Mouse (Mus musculus) limb, embryonic 15.5 days (tissue): ENCODE data around the gene Fosb. TPM values are rescaled to one million over a fixed set of nuclear protein-coding genes. Genes with fewer than 3 reads are reported as not detected.

Source experiments
- ATAC-seq: fragments of 200-750 bp; cut with Nextera tagmentation; 2 replicates; pipeline ENCODE4 v1.8.0; 2017; ENCODE audit warnings: low read depth, moderate TSS enrichment; ENCODE audit not compliant: insufficient number of reproducible peaks, low FRiP score, low TSS enrichment
- H3K27ac ChIP-seq: fragments of 300-500 bp; sonication (generic); 2 replicates; pipeline ENCODE4 v1.5.1; 2015; ENCODE audit warnings: moderate library complexity, mild to moderate bottlenecking, inconsistent platforms
- H3K27me3 ChIP-seq: fragments of 300-500 bp; sonication (generic); 2 replicates; pipeline ENCODE4 v1.6.1; 2015; ENCODE audit warnings: inconsistent platforms
- H3K36me3 ChIP-seq: fragments of 300-500 bp; sonication (generic); 2 replicates; pipeline ENCODE4 v1.6.1; 2015; ENCODE audit warnings: inconsistent platforms
- H3K4me1 ChIP-seq: fragments of 300-500 bp; sonication (generic); 2 replicates; pipeline ENCODE4 v1.6.1; 2015; ENCODE audit warnings: inconsistent platforms
- H3K4me2 ChIP-seq: fragments of 300-500 bp; sonication (generic); 2 replicates; pipeline ENCODE4 v1.6.1; 2015; ENCODE audit warnings: mild to moderate bottlenecking, inconsistent platforms
- H3K4me3 ChIP-seq: fragments of 300-500 bp; sonication (generic); 2 replicates; pipeline ENCODE4 v1.5.1; 2015; ENCODE audit warnings: mild to moderate bottlenecking, inconsistent platforms
- H3K9ac ChIP-seq: fragments of 300-500 bp; sonication (generic); 2 replicates; pipeline ENCODE4 v1.6.1; 2015; ENCODE audit warnings: inconsistent platforms
- H3K9me3 ChIP-seq: fragments of 300-500 bp; sonication (generic); 2 replicates; pipeline ENCODE4 v1.6.1; 2016; ENCODE audit warnings: inconsistent platforms
- WGBS: fragments of 180-500 bp; shearing (Covaris S2); methylation state at CpG from one replicate; pipeline ENCODE4 v1.1.7; 2015; 5-methylcytosine and 5-hydroxymethylcytosine counted together
- polyA plus RNA-seq: library from polyadenylated mRNA; unstranded; fragments of >200 nt; fragmentation: Nextera tagmentation; extraction: Ambion mirVana; gene quantifications from 2 replicates; pipeline ENCODE4 v1.2.1, GENCODE M21; 2015

Fosb gene
- polyA plus RNA-seq, 1 experiment from 2014 or later = 0.29 TPM

- Histone ChIP-seq H3K27me3 (no peaks in the 10 kb centered on the region), H3K9me3 (no peaks in the 10 kb centered on the region), H3K4me3 (no peak overlapping the region), H3K36me3 (peaks cover 54% of the 10 kb centered on the region), H3K9ac (no peak overlapping the region), H3K4me1 (peaks cover 13% of the 10 kb centered on the region; the same call in 1 of the 2 replicates), H3K27ac (no peak overlapping the region), H3K4me2 (no peak overlapping the region)
- 82% methylated on average over 17 of the region's 17 CpGs for WGBS
- no peak for ATAC-seq
These were observed 54.5 kb downstream of the Fosb start for GRCm38 (mm10) chr7:19255395-19255794.

- 73% methylated on average over 5 of the region's 5 CpGs for WGBS
- Histone ChIP-seq H3K27ac (no peak overlapping the region), H3K4me2 (no peak overlapping the region), H3K27me3 (no peaks in the 10 kb centered on the region), H3K4me3 (no peak overlapping the region), H3K9ac (no peak overlapping the region), H3K4me1 (peaks cover 13% of the 10 kb centered on the region; the same call in 1 of the 2 replicates), H3K9me3 (no peaks in the 10 kb centered on the region), H3K36me3 (peaks cover 35% of the 10 kb centered on the region)
- no peak for ATAC-seq
These were observed 56.4 kb downstream of the Fosb start for GRCm38 (mm10) chr7:19253437-19253836.

Other genes with a start within 250 kb of the Fosb start
- gene Dmwd, start 233.8 kb downstream of the Fosb start, polyA plus RNA-seq = 15.0 and 15.5 TPM in 2 replicates
- gene Dmpk, start 226.2 kb downstream of the Fosb start, polyA plus RNA-seq = 32.5 and 64.0 TPM in 2 replicates
- 11.5 and 13.5 TPM in 2 replicates for gene Six5, start 215.5 kb downstream of the Fosb start, polyA plus RNA-seq
- gene Gm4969, start 191.7 kb downstream of the Fosb start, polyA plus RNA-seq = 2.4 and 2.6 TPM in 2 replicates
- 16.1 and 16.9 TPM in 2 replicates for gene Fbxo46, start 190.2 kb downstream of the Fosb start, polyA plus RNA-seq
- gene Qpctl, start 160.8 kb downstream of the Fosb start, polyA plus RNA-seq = 13.7 and 13.8 TPM in 2 replicates
- gene Snrpd2, start 160.3 kb downstream of the Fosb start, polyA plus RNA-seq = 124 and 130 TPM in 2 replicates
- 1.0 and 1.2 TPM in 2 replicates for gene Gipr, start 143.9 kb downstream of the Fosb start, polyA plus RNA-seq
- gene Eml2, start 133.6 kb downstream of the Fosb start, polyA plus RNA-seq = 8.7 and 12.8 TPM in 2 replicates
- gene Gpr4, start 97.5 kb downstream of the Fosb start, polyA plus RNA-seq = 2.4 and 3.0 TPM in 2 replicates
- gene Opa3, start 81.7 kb downstream of the Fosb start, polyA plus RNA-seq = 28.4 and 31.5 TPM in 2 replicates
- gene Vasp, start 38.2 kb downstream of the Fosb start, polyA plus RNA-seq = 73.8 and 84.0 TPM in 2 replicates
- 0.16 and 0.19 TPM in 2 replicates for gene Ppm1n, start 30.0 kb downstream of the Fosb start, polyA plus RNA-seq
- 21.4 and 48.2 TPM in 2 replicates for gene Rtn2, start 27.4 kb downstream of the Fosb start, polyA plus RNA-seq
- 75.7 and 75.9 TPM in 2 replicates for gene Ercc1, start 34.7 kb upstream of the Fosb start, polyA plus RNA-seq
- 32.9 and 34.2 TPM in 2 replicates for gene Cd3eap, start 49.4 kb upstream of the Fosb start, polyA plus RNA-seq
- 20.0 and 24.8 TPM in 2 replicates for gene Ppp1r13l, start 49.7 kb upstream of the Fosb start, polyA plus RNA-seq
- 14.0 and 14.9 TPM in 2 replicates for gene Ercc2, start 72.0 kb upstream of the Fosb start, polyA plus RNA-seq
- gene Klc3, start 94.1 kb upstream of the Fosb start, polyA plus RNA-seq = 37.5 and 37.6 TPM in 2 replicates
- gene Ckm, start 94.7 kb upstream of the Fosb start, polyA plus RNA-seq = 139 and 815 TPM in 2 replicates
- 8.2 and 9.3 TPM in 2 replicates for gene Mark4, start 148.8 kb upstream of the Fosb start, polyA plus RNA-seq
- gene Exoc3l2, start 153.3 kb upstream of the Fosb start, polyA plus RNA-seq = 1.4 and 1.6 TPM in 2 replicates
- 1.8 and 2.0 TPM in 2 replicates for gene Bloc1s3, start 198.3 kb upstream of the Fosb start, polyA plus RNA-seq
- gene Trappc6a, start 198.3 kb upstream of the Fosb start, polyA plus RNA-seq = 94.7 and 97.9 TPM in 2 replicates
- 1.7 and 2.5 TPM in 2 replicates for gene Nkpd1, start 207.8 kb upstream of the Fosb start, polyA plus RNA-seq